Mouse (Mus musculus) bone marrow, adult 2 months (tissue): ENCODE measurements around the gene Hoxc6. TPM values are rescaled to one million over a fixed set of nuclear protein-coding genes. Genes with fewer than 3 reads are reported as not detected.

Experiments
- H3K27ac ChIP-seq: fragments of 200-500 bp; 2 replicates; pipeline ENCODE4 v1.5.1; 2012; ENCODE audit warnings: low read depth, mild to moderate bottlenecking, control low read depth, inconsistent platforms, low read length; ENCODE audit not compliant: control insufficient read depth, poor library complexity, insufficient read depth
- H3K4me1 ChIP-seq: fragments of 200-500 bp; 2 replicates; pipeline ENCODE4 v1.6.1; 2011; ENCODE audit warnings: low read length; ENCODE audit not compliant: control insufficient read depth, insufficient read depth
- H3K4me3 ChIP-seq: fragments of 200-500 bp; replicated peaks from 2 replicates; pipeline ENCODE3; 2011; ENCODE audit warnings: mild to moderate bottlenecking, low read depth, low read length, control low read depth; ENCODE audit not compliant: control insufficient read depth
- CTCF ChIP-seq: fragments of 200-500 bp; IDR thresholded peaks from 2 replicates; pipeline ENCODE4 v1.5.1; 2011; ENCODE audit warnings: low read length, control low read depth; ENCODE audit not compliant: control insufficient read depth, insufficient read depth
- POLR2A ChIP-seq: fragments of 200-500 bp; IDR thresholded peaks from 2 replicates; pipeline ENCODE4 v1.6.1; 2011; ENCODE audit warnings: low read depth, mild to moderate bottlenecking, control low read depth, low read length, borderline replicate concordance; ENCODE audit not compliant: control insufficient read depth
- WGBS: fragments of 180-500 bp; shearing (Covaris S2); methylation state at CpG from one replicate; pipeline ENCODE4 v1.1.7; 2018; 5-methylcytosine and 5-hydroxymethylcytosine counted together
- polyA plus RNA-seq: library from polyadenylated mRNA; stranded (reverse); fragments of >200 nt; gene quantifications from 2 replicates; pipeline ENCODE4 v1.2.4, GENCODE M21; 2011; ENCODE audit warnings: low replicate concordance; ENCODE audit not compliant: missing spikeins, insufficient read depth, insufficient read length

The Hoxc6 gene
- 2.4 and 2.6 TPM in 2 replicates for polyA plus RNA-seq

DNA sequence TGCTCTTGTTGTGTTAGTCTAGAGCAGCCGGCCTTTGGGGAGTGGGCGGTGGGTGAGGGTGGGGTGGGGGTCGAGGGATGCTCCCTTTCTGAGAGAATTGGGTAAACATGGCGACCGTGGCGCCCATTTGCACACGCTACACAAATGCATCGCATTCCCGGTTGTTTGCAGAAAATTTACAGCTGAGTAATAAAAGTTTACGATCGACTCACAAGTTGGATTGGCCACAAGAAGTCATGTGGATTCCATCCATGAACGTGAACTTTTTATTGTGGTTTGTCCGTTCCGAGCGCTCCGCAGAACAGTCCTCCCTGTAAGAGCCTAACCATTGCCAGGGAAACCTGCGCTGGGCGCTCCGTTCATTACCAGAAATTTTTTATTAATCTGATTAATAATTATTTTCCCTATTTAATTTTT is at the start of gene Hoxc6:
Gene Hoxc6 (plus strand): TSS at position 319 of the 417 bp plus-strand sequence.
- WGBS = 6% methylated on average over 19 of the region's 19 CpGs
- H3K4me3 ChIP-seq = no peak within 1 kb of the TSS
- TF ChIP-seq POLR2A (no peak), CTCF (no peak)
- H3K27ac ChIP-seq = no peak within 1 kb of the TSS
- no peaks in the 10 kb centered on the region for H3K4me1 ChIP-seq

DNA sequence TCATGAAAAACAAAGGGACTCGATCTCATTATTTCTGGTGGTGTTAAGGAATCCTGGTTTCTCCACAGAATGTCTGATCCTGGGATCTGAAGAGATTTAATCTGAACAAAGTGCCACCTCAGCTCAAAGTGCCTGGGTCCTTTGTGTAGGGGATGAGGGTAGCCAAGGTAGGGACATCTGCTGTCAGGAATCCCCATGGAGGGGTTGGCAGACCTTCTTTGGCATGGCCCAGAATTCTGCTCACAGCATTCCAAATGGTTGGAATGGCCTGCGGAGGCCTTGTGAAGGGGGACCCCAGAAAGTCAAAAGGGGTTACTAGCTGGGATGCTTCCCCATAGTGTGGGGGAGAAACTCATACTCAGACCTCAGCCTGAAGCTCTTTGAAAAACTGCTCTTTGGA is 49.2 kb upstream of the Hoxc6 start:
- 7% methylated on average over 2 of the region's 2 CpGs for WGBS
- no peak overlapping the region for H3K4me3 ChIP-seq
- no peak overlapping the region for H3K27ac ChIP-seq
- H3K4me1 ChIP-seq = no peaks in the 10 kb centered on the region
- TF ChIP-seq CTCF = no peak
- no peak for TF ChIP-seq POLR2A

DNA sequence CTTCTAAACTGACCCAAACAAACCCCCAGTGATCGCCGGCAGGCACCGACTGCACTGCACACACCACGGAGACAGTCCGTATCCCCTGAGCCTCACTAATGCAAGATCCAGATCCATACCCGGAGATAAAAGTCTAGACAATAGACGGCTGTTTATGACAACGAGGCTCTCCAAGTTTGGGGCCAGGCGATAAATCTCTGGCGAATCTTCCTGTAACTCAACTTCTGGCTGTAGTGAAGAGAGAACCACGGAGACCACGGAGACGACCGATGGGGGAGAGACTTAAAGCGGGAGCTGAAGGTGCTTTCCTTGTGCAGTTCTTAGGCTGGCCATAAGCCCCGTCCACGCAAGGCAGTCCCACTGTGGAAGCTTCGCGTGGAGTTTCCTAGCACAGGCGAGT is 48.4 kb upstream of the Hoxc6 start:
- TF ChIP-seq POLR2A (no peak), CTCF (no peak)
- Histone ChIP-seq H3K27ac (no peak overlapping the region), H3K4me3 (no peak overlapping the region), H3K4me1 (no peaks in the 10 kb centered on the region)
- 5% methylated on average over 20 of the region's 20 CpGs for WGBS

DNA sequence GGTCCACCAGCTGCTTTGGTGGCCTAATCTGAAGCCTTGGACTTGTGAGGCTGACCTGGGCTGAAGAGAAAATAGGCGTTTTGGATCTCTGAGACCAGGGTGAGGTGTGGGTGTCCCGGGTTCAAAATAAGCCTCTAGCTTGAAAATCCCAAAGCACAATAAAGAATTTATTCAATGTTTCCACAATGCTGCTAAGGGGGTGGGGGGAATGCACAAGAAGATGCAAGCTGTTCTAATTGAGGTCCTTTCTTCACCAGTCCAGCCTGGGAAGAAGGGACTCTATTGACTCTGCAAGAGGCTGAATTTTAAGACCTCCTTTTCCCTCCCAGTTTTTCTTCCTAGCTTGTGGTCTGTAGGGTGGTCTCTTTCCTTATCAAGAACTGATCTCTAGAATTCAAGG is 47.2 kb upstream of the Hoxc6 start:
- no peak overlapping the region for H3K27ac ChIP-seq
- no peak overlapping the region for H3K4me3 ChIP-seq
- TF ChIP-seq POLR2A = no peak
- WGBS = 10% methylated on average over 2 of the region's 2 CpGs
- no peaks in the 10 kb centered on the region for H3K4me1 ChIP-seq

DNA sequence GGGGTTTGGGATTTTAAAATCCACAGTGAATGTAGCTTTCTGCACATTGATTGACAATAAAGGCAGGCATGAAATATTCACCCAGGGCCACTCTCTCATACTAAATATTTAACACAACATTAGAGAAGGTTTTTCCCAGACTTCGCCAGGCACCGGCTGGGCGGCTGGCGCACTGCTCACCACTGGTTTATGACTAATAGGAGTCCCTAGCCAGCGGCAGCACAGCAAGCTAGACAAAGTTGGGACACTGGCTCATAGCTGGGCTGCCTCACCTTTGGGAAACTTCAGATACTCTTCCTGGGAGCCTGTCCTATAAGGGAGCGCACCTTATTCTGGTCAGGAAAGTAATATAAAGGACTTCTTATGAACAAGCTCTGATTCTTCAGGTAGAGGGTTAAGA is 44.5 kb upstream of the Hoxc6 start:
- TF ChIP-seq CTCF (no peak), POLR2A (no peak)
- no peaks in the 10 kb centered on the region for H3K4me1 ChIP-seq
- no peak overlapping the region for H3K27ac ChIP-seq
- no peak overlapping the region for H3K4me3 ChIP-seq
- 33% methylated on average over 6 of the region's 6 CpGs for WGBS

DNA sequence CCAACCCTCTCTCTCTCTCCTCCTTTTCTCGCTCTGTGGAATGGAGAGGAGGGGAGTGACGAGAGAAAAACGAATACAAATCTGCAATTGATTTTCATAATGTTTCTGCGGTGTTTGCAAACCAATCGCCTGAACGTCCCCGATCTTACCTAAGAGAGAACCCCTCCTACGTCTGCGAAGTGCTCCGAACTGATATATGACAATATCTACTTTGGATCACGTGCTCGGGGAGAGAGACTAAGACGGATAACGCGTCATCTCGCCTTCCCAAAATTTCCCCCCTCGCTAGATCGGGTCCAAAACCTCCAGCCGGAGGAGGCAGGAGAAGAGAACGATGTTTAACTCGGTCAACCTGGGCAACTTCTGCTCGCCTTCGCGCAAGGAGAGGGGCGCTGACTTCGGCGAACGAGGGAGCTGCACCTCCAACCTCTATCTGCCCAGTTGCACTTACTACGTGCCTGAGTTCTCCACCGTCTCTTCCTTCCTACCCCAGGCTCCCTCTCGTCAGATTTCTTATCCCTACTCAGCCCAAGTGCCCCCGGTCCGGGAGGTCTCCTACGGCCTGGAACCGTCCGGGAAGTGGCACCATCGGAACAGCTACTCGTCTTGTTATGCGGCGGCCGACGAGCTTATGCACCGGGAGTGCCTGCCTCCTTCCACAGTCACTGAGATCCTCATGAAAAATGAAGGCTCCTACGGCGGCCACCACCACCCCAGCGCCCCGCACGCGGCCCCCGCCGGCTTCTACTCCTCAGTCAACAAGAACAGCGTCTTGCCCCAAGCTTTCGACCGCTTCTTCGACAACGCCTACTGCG is 43.7 kb upstream of the Hoxc6 start, which contains the start of gene Hoxc11:
Gene Hoxc11 (plus strand): TSS at position 236 of the 815 bp plus-strand sequence.
- WGBS = 4% methylated on average over 57 of the region's 57 CpGs
- no peaks in the 10 kb centered on the region for H3K4me1 ChIP-seq
- TF ChIP-seq POLR2A = no peak
- TF ChIP-seq CTCF = no peak
- no peak within 1 kb of the TSS; the same call in 1 of the 2 replicates for H3K27ac ChIP-seq
- no peak within 1 kb of the TSS for H3K4me3 ChIP-seq

DNA sequence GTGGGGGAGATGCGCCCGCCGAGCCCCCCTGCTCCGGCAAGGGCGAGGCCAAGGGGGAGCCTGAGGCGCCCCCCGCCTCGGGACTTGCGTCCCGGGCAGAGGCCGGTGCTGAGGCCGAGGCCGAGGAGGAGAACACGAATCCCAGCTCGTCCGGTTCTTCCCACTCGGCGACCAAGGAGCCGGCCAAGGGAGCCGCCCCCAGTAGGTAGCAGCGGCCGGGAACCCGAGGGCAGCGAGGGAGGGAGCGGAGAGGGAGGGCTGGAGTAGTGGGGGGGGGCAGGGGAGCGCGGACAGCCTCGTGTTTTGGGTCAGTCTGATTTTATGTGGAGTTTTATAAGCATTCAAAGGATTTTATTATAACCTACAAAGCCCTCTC is 43.1 kb upstream of the Hoxc6 start:
- no peak for TF ChIP-seq CTCF
- TF ChIP-seq POLR2A = no peak
- Histone ChIP-seq H3K4me3 (no peak overlapping the region), H3K4me1 (no peaks in the 10 kb centered on the region), H3K27ac (no peak overlapping the region)
- 4% methylated on average over 28 of the region's 28 CpGs for WGBS

DNA sequence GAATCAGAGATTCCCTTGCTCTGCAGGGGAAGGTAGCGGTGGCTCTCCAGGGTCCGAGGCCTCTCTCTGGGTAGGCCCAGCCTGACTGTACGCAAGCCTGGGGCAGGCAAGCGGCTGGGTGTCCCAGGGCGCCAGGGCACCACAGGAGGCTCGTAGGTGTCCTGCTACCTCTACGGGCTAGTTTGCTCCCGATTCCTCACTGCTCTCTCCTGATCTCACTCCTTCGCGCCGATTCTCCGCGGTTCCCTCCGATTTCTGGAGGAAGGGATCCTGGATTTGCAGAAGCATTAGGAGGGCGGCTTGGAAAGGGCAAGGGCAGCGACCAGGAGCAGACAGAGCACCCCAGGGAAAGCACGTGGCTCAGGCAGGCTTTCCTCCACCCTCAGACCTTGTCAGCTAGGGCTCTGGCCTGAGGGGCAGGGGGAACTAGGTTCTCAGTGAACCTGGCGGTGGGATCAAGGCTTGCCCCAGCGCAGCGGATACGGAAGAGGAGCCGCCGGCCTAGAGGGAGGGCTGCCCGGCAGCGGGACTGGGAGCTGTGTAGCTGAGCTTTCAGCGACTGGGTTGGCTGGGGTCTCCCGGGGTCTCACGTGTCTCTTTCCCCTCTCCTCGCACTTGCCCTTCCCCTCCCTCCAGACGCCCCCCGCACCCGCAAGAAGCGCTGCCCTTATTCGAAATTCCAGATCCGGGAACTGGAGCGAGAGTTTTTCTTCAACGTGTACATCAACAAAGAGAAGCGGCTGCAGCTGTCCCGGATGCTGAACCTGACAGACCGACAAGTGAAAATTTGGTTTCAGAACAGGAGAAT is 42.0 kb upstream of the Hoxc6 start:
- WGBS = 3% methylated on average over 40 of the region's 40 CpGs
- H3K4me1 ChIP-seq = no peaks in the 10 kb centered on the region
- TF ChIP-seq CTCF (no peak), POLR2A (no peak)
- no peak overlapping the region for H3K27ac ChIP-seq
- no peak overlapping the region for H3K4me3 ChIP-seq
